Mouse (Mus musculus) stomach, embryonic 15.5 days (tissue): ENCODE measurements around the gene Copa. TPM values are rescaled to one million over a fixed set of nuclear protein-coding genes. Genes with fewer than 3 reads are reported as not detected.

Experiments used
- ATAC-seq: fragments of 200-750 bp; cut with Nextera tagmentation; 2 replicates; pipeline ENCODE4 v1.8.0; 2017; ENCODE audit warnings: low read depth, moderate number of reproducible peaks, moderate TSS enrichment; ENCODE audit not compliant: insufficient read depth, low FRiP score
- H3K27ac ChIP-seq: fragments of 300-500 bp; sonication (generic); 2 replicates; pipeline ENCODE4 v1.5.1; 2015; ENCODE audit warnings: mild to moderate bottlenecking, inconsistent platforms
- H3K27me3 ChIP-seq: fragments of 300-500 bp; sonication (generic); replicated peaks from 2 replicates; pipeline ENCODE4 v1.6.1; 2015; ENCODE audit warnings: inconsistent platforms
- H3K36me3 ChIP-seq: fragments of 300-500 bp; sonication (generic); 2 replicates; pipeline ENCODE4 v1.6.1; 2015; ENCODE audit warnings: inconsistent platforms
- H3K4me1 ChIP-seq: fragments of 300-500 bp; sonication (generic); 2 replicates; pipeline ENCODE4 v1.6.1; 2015; ENCODE audit warnings: inconsistent platforms
- H3K4me2 ChIP-seq: fragments of 300-500 bp; sonication (generic); 2 replicates; pipeline ENCODE4 v1.6.1; 2015; ENCODE audit warnings: mild to moderate bottlenecking, inconsistent platforms
- H3K4me3 ChIP-seq: fragments of 300-500 bp; sonication (generic); replicated peaks from 2 replicates; pipeline ENCODE4 v1.5.1; 2015; ENCODE audit warnings: inconsistent platforms
- H3K9ac ChIP-seq: fragments of 300-500 bp; sonication (generic); 2 replicates; pipeline ENCODE4 v1.6.1; 2015; ENCODE audit warnings: inconsistent platforms
- H3K9me3 ChIP-seq: fragments of 300-500 bp; sonication (generic); 2 replicates; pipeline ENCODE4 v1.6.1; 2016; ENCODE audit warnings: inconsistent platforms
- WGBS: fragments of 180-500 bp; shearing (Covaris S2); methylation state at CpG from one replicate; pipeline ENCODE4 v1.1.7; 2015; 5-methylcytosine and 5-hydroxymethylcytosine counted together
- polyA plus RNA-seq: library from polyadenylated mRNA; unstranded; fragments of >200 nt; fragmentation: Nextera tagmentation; extraction: Ambion mirVana; gene quantifications from 2 replicates; pipeline ENCODE4 v1.2.1, GENCODE M21; 2015

The Copa gene
- polyA plus RNA-seq, 1 experiment from 2014 or later = 190 TPM

DNA sequence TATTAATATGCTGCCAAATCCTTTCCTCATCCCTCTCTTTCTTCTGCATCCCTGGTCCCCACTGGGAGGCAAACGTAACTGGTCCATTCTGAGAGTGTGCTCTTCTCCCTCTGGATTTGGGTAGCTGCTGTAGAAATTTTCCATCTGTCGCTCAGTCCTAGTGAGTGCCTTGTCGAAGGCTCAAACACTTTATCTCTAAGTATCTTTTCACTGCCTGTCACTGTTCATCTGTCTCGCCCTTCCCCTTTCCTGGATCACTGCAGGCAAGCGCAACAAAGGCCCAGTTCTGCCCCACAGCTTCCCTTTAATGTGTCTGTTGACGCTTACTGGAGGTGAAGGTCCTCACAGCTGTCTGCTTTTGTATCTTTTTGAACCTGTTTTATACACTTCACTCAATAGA is 12.9 kb downstream of the Copa start:
- Histone ChIP-seq H3K27ac (no peak overlapping the region), H3K4me1 (no peaks in the 10 kb centered on the region), H3K36me3 (peaks cover 50% of the 10 kb centered on the region), H3K4me3 (no peak overlapping the region), H3K9me3 (no peaks in the 10 kb centered on the region), H3K4me2 (no peak overlapping the region), H3K9ac (no peak overlapping the region), H3K27me3 (no peaks in the 10 kb centered on the region)
- no peak for ATAC-seq
- 69% methylated on average over 6 of the region's 6 CpGs for WGBS

DNA sequence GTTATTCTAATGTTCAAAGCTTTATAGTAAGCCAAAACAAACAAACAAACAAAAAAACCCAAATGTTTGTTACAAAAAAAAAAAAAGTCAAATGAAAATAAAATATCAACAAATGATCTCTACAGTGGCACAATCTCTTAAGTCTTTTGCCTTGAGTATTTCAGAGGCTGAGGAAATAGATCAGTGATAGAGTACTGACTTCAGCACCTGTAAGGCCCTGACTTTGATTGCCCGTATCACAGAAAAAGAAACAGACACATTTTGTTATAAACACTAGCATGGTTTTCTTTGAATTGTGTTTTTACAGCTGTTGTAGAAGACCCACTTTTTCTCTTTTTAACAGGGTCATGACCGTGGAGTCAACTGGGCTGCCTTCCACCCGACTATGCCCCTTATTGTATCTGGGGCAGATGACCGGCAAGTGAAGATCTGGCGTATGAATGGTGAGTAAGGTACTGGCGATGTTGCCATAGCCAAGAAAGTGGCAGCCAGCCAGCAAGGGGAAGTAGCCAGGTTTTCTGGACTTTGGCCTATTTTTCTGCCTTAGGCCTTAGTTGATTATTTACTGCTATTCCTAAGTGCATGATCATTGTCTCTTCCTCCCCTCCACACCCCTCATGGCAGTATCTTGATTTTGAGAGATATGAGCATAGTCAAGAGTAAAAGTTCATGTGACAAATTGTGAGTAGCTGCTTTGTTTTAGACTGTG is 17.1 kb downstream of the Copa start:
- H3K27ac ChIP-seq = no peak overlapping the region
- WGBS = 83% methylated on average over 6 of the region's 6 CpGs
- H3K27me3 ChIP-seq = no peaks in the 10 kb centered on the region
- H3K9ac ChIP-seq = no peak overlapping the region
- H3K9me3 ChIP-seq = no peaks in the 10 kb centered on the region
- peaks cover 53% of the 10 kb centered on the region for H3K36me3 ChIP-seq
- no peak for ATAC-seq
- no peak overlapping the region for H3K4me2 ChIP-seq
- H3K4me3 ChIP-seq = no peak overlapping the region
- no peaks in the 10 kb centered on the region for H3K4me1 ChIP-seq

GRCm38 (mm10) chr1:172103619-172104018 is 21.3 kb downstream of the Copa start:
- no peak overlapping the region for H3K9ac ChIP-seq
- H3K9me3 ChIP-seq = no peaks in the 10 kb centered on the region
- no peak overlapping the region for H3K4me3 ChIP-seq
- H3K4me1 ChIP-seq = no peaks in the 10 kb centered on the region
- no peaks in the 10 kb centered on the region for H3K27me3 ChIP-seq
- H3K4me2 ChIP-seq = no peak overlapping the region
- no peak for ATAC-seq
- WGBS = 76% methylated on average over 4 of the region's 4 CpGs
- H3K36me3 ChIP-seq = peaks cover 74% of the 10 kb centered on the region
- no peak overlapping the region for H3K27ac ChIP-seq

GRCm38 (mm10) chr1:172105101-172105500 is 22.8 kb downstream of the Copa start:
- no peak overlapping the region for H3K9ac ChIP-seq
- H3K4me2 ChIP-seq = no peak overlapping the region
- no peak overlapping the region for H3K4me3 ChIP-seq
- no peaks in the 10 kb centered on the region for H3K27me3 ChIP-seq
- H3K4me1 ChIP-seq = no peaks in the 10 kb centered on the region
- peaks cover 80% of the 10 kb centered on the region for H3K36me3 ChIP-seq
- no peak for ATAC-seq
- WGBS = 78% methylated on average over 11 of the region's 11 CpGs
- no peak overlapping the region for H3K27ac ChIP-seq
- H3K9me3 ChIP-seq = no peaks in the 10 kb centered on the region

- H3K9ac ChIP-seq = no peak overlapping the region
- H3K4me3 ChIP-seq = no peak overlapping the region
- H3K9me3 ChIP-seq = no peaks in the 10 kb centered on the region
- H3K4me2 ChIP-seq = no peak overlapping the region
- WGBS = 83% methylated on average over 10 of the region's 10 CpGs
- ATAC-seq = no peak
- no peak overlapping the region for H3K27ac ChIP-seq
- H3K36me3 ChIP-seq = peaks cover 85% of the 10 kb centered on the region
- H3K27me3 ChIP-seq = no peaks in the 10 kb centered on the region
- H3K4me1 ChIP-seq = no peaks in the 10 kb centered on the region
These were observed 25.6 kb downstream of the Copa start for GRCm38 (mm10) chr1:172107777-172108477.

GRCm38 (mm10) chr1:172116948-172117347 is 34.6 kb downstream of the Copa start:
- no peak overlapping the region for H3K9ac ChIP-seq
- H3K27me3 ChIP-seq = no peaks in the 10 kb centered on the region
- H3K4me3 ChIP-seq = no peak overlapping the region
- no peak for ATAC-seq
- H3K36me3 ChIP-seq = peaks cover 90% of the 10 kb centered on the region
- no peaks in the 10 kb centered on the region for H3K9me3 ChIP-seq
- H3K4me2 ChIP-seq = no peak overlapping the region
- 97% methylated on average over 5 of the region's 5 CpGs for WGBS
- no peak overlapping the region for H3K27ac ChIP-seq
- H3K4me1 ChIP-seq = no peaks in the 10 kb centered on the region

- Histone ChIP-seq H3K9me3 (no peaks in the 10 kb centered on the region), H3K4me1 (no peaks in the 10 kb centered on the region), H3K27me3 (no peaks in the 10 kb centered on the region), H3K36me3 (peaks cover 83% of the 10 kb centered on the region), H3K4me2 (no peak overlapping the region), H3K9ac (no peak overlapping the region), H3K27ac (no peak overlapping the region), H3K4me3 (no peak overlapping the region)
- WGBS = 82% methylated on average over 6 of the region's 6 CpGs
- no peak for ATAC-seq
These were observed 36.8 kb downstream of the Copa start for GRCm38 (mm10) chr1:172119100-172119499.

DNA sequence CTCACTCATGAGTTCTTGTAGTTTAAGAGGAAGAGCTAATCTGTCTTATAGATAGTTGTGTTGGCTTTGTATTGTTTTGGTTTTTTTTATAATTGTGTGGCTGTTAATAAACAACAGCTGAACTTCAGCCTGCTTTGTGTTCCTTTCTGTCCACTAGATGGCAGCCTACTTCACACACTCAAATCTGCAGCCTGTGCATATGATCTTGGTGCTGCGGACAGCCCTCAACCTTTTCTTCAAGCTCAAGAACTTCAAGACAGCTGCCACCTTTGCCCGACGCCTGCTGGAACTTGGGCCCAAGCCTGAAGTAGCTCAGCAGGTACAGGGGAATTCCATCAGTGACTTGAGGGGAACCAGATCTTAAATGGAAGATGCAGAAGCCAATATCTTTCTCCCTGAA is 37.4 kb downstream of the Copa start:
- H3K4me3 ChIP-seq = no peak overlapping the region
- no peaks in the 10 kb centered on the region for H3K9me3 ChIP-seq
- no peak for ATAC-seq
- H3K4me1 ChIP-seq = no peaks in the 10 kb centered on the region
- H3K27ac ChIP-seq = no peak overlapping the region
- no peak overlapping the region for H3K4me2 ChIP-seq
- H3K27me3 ChIP-seq = no peaks in the 10 kb centered on the region
- H3K36me3 ChIP-seq = peaks cover 77% of the 10 kb centered on the region
- WGBS = 46% methylated on average over 3 of the region's 3 CpGs
- no peak overlapping the region for H3K9ac ChIP-seq

GRCm38 (mm10) chr1:172122671-172123070 is 40.3 kb downstream of the Copa start:
- H3K36me3 ChIP-seq = peaks cover 51% of the 10 kb centered on the region
- H3K9me3 ChIP-seq = no peaks in the 10 kb centered on the region
- no peak for ATAC-seq
- no peak overlapping the region for H3K4me2 ChIP-seq
- WGBS = 76% methylated on average over 2 of the region's 2 CpGs
- H3K27me3 ChIP-seq = no peaks in the 10 kb centered on the region
- H3K4me3 ChIP-seq = no peak overlapping the region
- H3K9ac ChIP-seq = no peak overlapping the region
- no peak overlapping the region for H3K27ac ChIP-seq
- peaks cover 5% of the 10 kb centered on the region for H3K4me1 ChIP-seq

DNA sequence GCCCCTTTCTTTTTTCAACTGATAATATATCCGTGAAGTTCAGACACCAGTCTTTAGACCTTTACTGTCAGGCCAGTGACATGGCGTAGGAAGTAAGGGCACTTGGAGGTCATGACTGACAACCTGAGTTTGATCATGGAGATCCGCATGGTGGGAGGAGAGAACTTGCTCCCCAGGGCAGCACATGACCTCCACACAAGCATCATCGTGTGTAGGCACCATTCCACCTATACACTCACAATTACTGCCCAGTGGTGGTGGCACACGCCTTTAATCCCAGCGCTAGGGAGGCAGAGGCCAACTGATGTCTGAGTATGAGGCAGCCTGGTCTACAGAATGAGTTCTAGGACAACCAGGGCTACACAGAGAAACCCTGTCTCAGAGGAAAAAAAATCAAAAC is 42.2 kb downstream of the Copa start:
- ATAC-seq = no peak
- no peak overlapping the region for H3K27ac ChIP-seq
- peaks cover 42% of the 10 kb centered on the region for H3K36me3 ChIP-seq
- H3K9me3 ChIP-seq = no peaks in the 10 kb centered on the region
- no peaks in the 10 kb centered on the region for H3K27me3 ChIP-seq
- no peak overlapping the region for H3K4me2 ChIP-seq
- H3K4me3 ChIP-seq = no peak overlapping the region
- peaks cover 7% of the 10 kb centered on the region for H3K4me1 ChIP-seq
- H3K9ac ChIP-seq = no peak overlapping the region
- WGBS = 74% methylated on average over 6 of the region's 6 CpGs

GRCm38 (mm10) chr1:172126376-172127347 is 44.3 kb downstream of the Copa start, which contains the start of gene Pex19:
TSS of gene Pex19 (plus strand) at chr1:172126755.
- Histone ChIP-seq H3K27ac (peak within 1 kb of the TSS; percentile 68; the same call in 1 of the 2 replicates), H3K4me2 (peak within 1 kb of the TSS; percentile 83), H3K4me1 (peaks cover 7% of the 10 kb centered on the region), H3K9ac (peak within 1 kb of the TSS; percentile 71), H3K36me3 (peaks cover 40% of the 10 kb centered on the region), H3K4me3 (peak within 1 kb of the TSS; percentile 92), H3K9me3 (no peaks in the 10 kb centered on the region), H3K27me3 (no peaks in the 10 kb centered on the region)
- ATAC-seq = peak; percentile 96
- WGBS = under 1% methylated on average over 42 of the region's 42 CpGs
